Mouse (Mus musculus): ENCODE data around the gene Mrps9. TPM values are rescaled to one million over a fixed set of nuclear protein-coding genes. Genes with fewer than 3 reads are reported as not detected.

The Mrps9 gene
- polyA plus RNA-seq (2014; fragmentation: Nextera tagmentation; extraction: Ambion mirVana): 57.8 and 65.5 TPM in 2 replicates

- Histone ChIP-seq H3K27me3 (replicated peaks; ENCODE audit: control insufficient read depth, insufficient read depth, low read length) (no peaks in the 10 kb centered on the region), H3K9ac (ENCODE audit: low read depth, low read length) (peak within 1 kb of the TSS; percentile 69), H3K9me3 (ENCODE audit: control insufficient read depth, low read length) (no peaks in the 10 kb centered on the region), H3K27ac (ENCODE audit: low read depth, low read length) (no peak within 1 kb of the TSS), H3K4me2 (peak within 1 kb of the TSS; percentile 83), H3K36me3 (ENCODE audit: control insufficient read depth, insufficient read depth, low read length) (no peaks in the 10 kb centered on the region), H3K4me3 (ENCODE audit: low read depth, low read length) (peak within 1 kb of the TSS; percentile 75), H3K4me1 (replicated peaks; ENCODE audit: control insufficient read depth, insufficient read depth, low read length) (peaks cover 3% of the 10 kb centered on the region; the same call in 1 of the 2 replicates)
- peak; percentile 99 for ATAC-seq (replicated peaks; ENCODE audit: low FRiP score)
- under 1% methylated on average over 22 of the region's 23 CpGs for WGBS
- DNase-seq (ENCODE audit: low spot score): peak; percentile 95
Observed at GRCm38 (mm10) chr1:42850663-42851397, at the start of gene Mrps9. TSS of gene Mrps9 (plus strand) at chr1:42851233.

- Histone ChIP-seq H3K27ac (ENCODE audit: low read depth, low read length) (no peak overlapping the region), H3K36me3 (ENCODE audit: control insufficient read depth, insufficient read depth, low read length) (no peaks in the 10 kb centered on the region), H3K27me3 (replicated peaks; ENCODE audit: control insufficient read depth, insufficient read depth, low read length) (no peaks in the 10 kb centered on the region), H3K9me3 (ENCODE audit: control insufficient read depth, low read length) (no peaks in the 10 kb centered on the region), H3K4me2 (no peak overlapping the region), H3K4me1 (replicated peaks; ENCODE audit: control insufficient read depth, insufficient read depth, low read length) (no peaks in the 10 kb centered on the region), H3K9ac (ENCODE audit: low read depth, low read length) (no peak overlapping the region), H3K4me3 (ENCODE audit: low read depth, low read length) (no peak overlapping the region)
- WGBS: 81% methylated on average over 6 of the region's 6 CpGs
- DNase-seq (ENCODE audit: low spot score) (no peak), ATAC-seq (replicated peaks; ENCODE audit: low FRiP score) (no peak)
Observed at GRCm38 (mm10) chr1:42813301-42813845, 37.7 kb upstream of the Mrps9 start.

GRCm38 (mm10) chr1:42814798-42815619 lies 36.0 kb upstream of the Mrps9 start:
- no peaks in the 10 kb centered on the region for H3K36me3 ChIP-seq (ENCODE audit: control insufficient read depth, insufficient read depth, low read length)
- no peak overlapping the region for H3K9ac ChIP-seq (ENCODE audit: low read depth, low read length)
- DNase-seq (ENCODE audit: low spot score) (no peak), ATAC-seq (replicated peaks; ENCODE audit: low FRiP score) (no peak)
- no peak overlapping the region for H3K27ac ChIP-seq (ENCODE audit: low read depth, low read length)
- no peak overlapping the region for H3K4me3 ChIP-seq (ENCODE audit: low read depth, low read length)
- 83% methylated on average over 15 of the region's 15 CpGs for whole genome bisulfite sequencing
- H3K9me3 ChIP-seq (ENCODE audit: control insufficient read depth, low read length): no peaks in the 10 kb centered on the region
- H3K27me3 ChIP-seq (replicated peaks; ENCODE audit: control insufficient read depth, insufficient read depth, low read length): no peaks in the 10 kb centered on the region
- H3K4me2 ChIP-seq: no peak overlapping the region
- H3K4me1 ChIP-seq (replicated peaks; ENCODE audit: control insufficient read depth, insufficient read depth, low read length): no peaks in the 10 kb centered on the region

- Histone ChIP-seq H3K36me3 (ENCODE audit: control insufficient read depth, insufficient read depth, low read length) (no peaks in the 10 kb centered on the region), H3K9me3 (ENCODE audit: control insufficient read depth, low read length) (no peaks in the 10 kb centered on the region), H3K9ac (ENCODE audit: low read depth, low read length) (peak overlapping the region; percentile 69), H3K4me3 (ENCODE audit: low read depth, low read length) (peak overlapping the region; percentile 75), H3K4me2 (peak overlapping the region; percentile 83), H3K27me3 (replicated peaks; ENCODE audit: control insufficient read depth, insufficient read depth, low read length) (no peaks in the 10 kb centered on the region), H3K27ac (ENCODE audit: low read depth, low read length) (no peak overlapping the region), H3K4me1 (replicated peaks; ENCODE audit: control insufficient read depth, insufficient read depth, low read length) (peaks cover 3% of the 10 kb centered on the region; the same call in 1 of the 2 replicates)
- ATAC-seq (replicated peaks; ENCODE audit: low FRiP score): peak; percentile 78
- WGBS: under 1% methylated on average over 21 of the region's 21 CpGs
- no peak for DNase-seq (ENCODE audit: low spot score)
Observed at GRCm38 (mm10) chr1:42851398-42851767, 350 bp downstream of the Mrps9 start.

- H3K27me3 ChIP-seq (replicated peaks; ENCODE audit: control insufficient read depth, insufficient read depth, low read length): no peaks in the 10 kb centered on the region
- H3K27ac ChIP-seq (ENCODE audit: low read depth, low read length): no peak overlapping the region
- peak overlapping the region; percentile 69 for H3K9ac ChIP-seq (ENCODE audit: low read depth, low read length)
- no peaks in the 10 kb centered on the region for H3K9me3 ChIP-seq (ENCODE audit: control insufficient read depth, low read length)
- peak overlapping the region; percentile 83 for H3K4me2 ChIP-seq
- no peaks in the 10 kb centered on the region for H3K36me3 ChIP-seq (ENCODE audit: control insufficient read depth, insufficient read depth, low read length)
- 3% methylated on average over 16 of the region's 16 CpGs for WGBS
- H3K4me1 ChIP-seq (replicated peaks; ENCODE audit: control insufficient read depth, insufficient read depth, low read length): peaks cover 3% of the 10 kb centered on the region; the same call in 1 of the 2 replicates
- peak overlapping the region; percentile 75 for H3K4me3 ChIP-seq (ENCODE audit: low read depth, low read length)
- DNase-seq (ENCODE audit: low spot score) (no peak), ATAC-seq (replicated peaks; ENCODE audit: low FRiP score) (no peak)
Observed at GRCm38 (mm10) chr1:42851810-42852209, 777 bp downstream of the Mrps9 start.

GRCm38 (mm10) chr1:42864719-42865250 lies 13.8 kb downstream of the Mrps9 start:
- no peak overlapping the region for H3K4me2 ChIP-seq
- H3K27me3 ChIP-seq (replicated peaks; ENCODE audit: control insufficient read depth, insufficient read depth, low read length): no peaks in the 10 kb centered on the region
- H3K36me3 ChIP-seq (ENCODE audit: control insufficient read depth, insufficient read depth, low read length): peaks cover 8% of the 10 kb centered on the region; the same call in 1 of the 2 replicates
- no peak overlapping the region for H3K4me3 ChIP-seq (ENCODE audit: low read depth, low read length)
- ATAC-seq (replicated peaks; ENCODE audit: low FRiP score) (peak; percentile 53), DNase-seq (ENCODE audit: low spot score) (no peak)
- no peaks in the 10 kb centered on the region for H3K9me3 ChIP-seq (ENCODE audit: control insufficient read depth, low read length)
- H3K4me1 ChIP-seq (replicated peaks; ENCODE audit: control insufficient read depth, insufficient read depth, low read length): peaks cover 3% of the 10 kb centered on the region
- no peak overlapping the region for H3K9ac ChIP-seq (ENCODE audit: low read depth, low read length)
- WGBS: 94% methylated on average over 5 of the region's 5 CpGs
- no peak overlapping the region for H3K27ac ChIP-seq (ENCODE audit: low read depth, low read length)

GRCm38 (mm10) chr1:42865336-42865939 lies 14.4 kb downstream of the Mrps9 start:
- H3K27me3 ChIP-seq (replicated peaks; ENCODE audit: control insufficient read depth, insufficient read depth, low read length): no peaks in the 10 kb centered on the region
- ATAC-seq (replicated peaks; ENCODE audit: low FRiP score): peak; percentile 45
- 88% methylated on average over 4 of the region's 4 CpGs for WGBS
- H3K4me2 ChIP-seq: no peak overlapping the region
- H3K4me3 ChIP-seq (ENCODE audit: low read depth, low read length): no peak overlapping the region
- H3K36me3 ChIP-seq (ENCODE audit: control insufficient read depth, insufficient read depth, low read length): peaks cover 8% of the 10 kb centered on the region; the same call in 1 of the 2 replicates
- H3K27ac ChIP-seq (ENCODE audit: low read depth, low read length): no peak overlapping the region
- DNase-seq (ENCODE audit: low spot score): no peak
- no peaks in the 10 kb centered on the region for H3K9me3 ChIP-seq (ENCODE audit: control insufficient read depth, low read length)
- peaks cover 3% of the 10 kb centered on the region; the same call in 1 of the 2 replicates for H3K4me1 ChIP-seq (replicated peaks; ENCODE audit: control insufficient read depth, insufficient read depth, low read length)
- H3K9ac ChIP-seq (ENCODE audit: low read depth, low read length): no peak overlapping the region

GRCm38 (mm10) chr1:42865986-42866385 lies 15.0 kb downstream of the Mrps9 start:
- DNase-seq (ENCODE audit: low spot score): no peak
- 90% methylated on average over 4 of the region's 4 CpGs for WGBS

More at GRCm38 (mm10) chr1:42865986-42866385, 15.0 kb downstream of the Mrps9 start:
- no peak overlapping the region for H3K4me2 ChIP-seq
- H3K4me1 ChIP-seq (replicated peaks; ENCODE audit: control insufficient read depth, insufficient read depth, low read length): peaks cover 3% of the 10 kb centered on the region; the same call in 1 of the 2 replicates
- H3K36me3 ChIP-seq (ENCODE audit: control insufficient read depth, insufficient read depth, low read length): peaks cover 8% of the 10 kb centered on the region; the same call in 1 of the 2 replicates
- peak; percentile 27; the same call in 1 of the 2 replicates for ATAC-seq (replicated peaks; ENCODE audit: low FRiP score)
- H3K4me3 ChIP-seq (ENCODE audit: low read depth, low read length): no peak overlapping the region
- no peaks in the 10 kb centered on the region for H3K27me3 ChIP-seq (replicated peaks; ENCODE audit: control insufficient read depth, insufficient read depth, low read length)
- no peak overlapping the region for H3K27ac ChIP-seq (ENCODE audit: low read depth, low read length)
- H3K9ac ChIP-seq (ENCODE audit: low read depth, low read length): no peak overlapping the region
- H3K9me3 ChIP-seq (ENCODE audit: control insufficient read depth, low read length): no peaks in the 10 kb centered on the region
